Mouse (Mus musculus) cerebellum, adult 2 months (tissue): ENCODE results near the gene Dtnb. TPM values are rescaled to one million over a fixed set of nuclear protein-coding genes. Genes with fewer than 3 reads are reported as not detected.

Experiments used
- DNase-seq, 2 experiments: peaks; one replicate each; pipeline ENCODE4 v3.0.0; 2021
- H3K27ac ChIP-seq: fragments of 200-500 bp; 2 replicates; pipeline ENCODE4 v1.5.1; 2012; ENCODE audit warnings: low read length, control low read depth, inconsistent platforms; ENCODE audit not compliant: insufficient read depth
- H3K27me3 ChIP-seq: fragments of 200-500 bp; 2 replicates; pipeline ENCODE4 v1.6.1; 2012; ENCODE audit warnings: inconsistent platforms, mild to moderate bottlenecking, low read length, moderate library complexity; ENCODE audit not compliant: control insufficient read depth, insufficient read depth
- H3K4me1 ChIP-seq: fragments of 200-500 bp; 2 replicates; pipeline ENCODE4 v1.6.1; 2011; ENCODE audit warnings: low read length; ENCODE audit not compliant: control insufficient read depth, insufficient read depth
- H3K4me3 ChIP-seq: fragments of 200-500 bp; replicated peaks from 2 replicates; pipeline ENCODE3; 2011; ENCODE audit warnings: mild to moderate bottlenecking, low read depth, low read length, control low read depth; ENCODE audit not compliant: insufficient read depth
- CTCF ChIP-seq: fragments of 200-500 bp; IDR thresholded peaks from 2 replicates; pipeline ENCODE4 v1.5.1; 2011; ENCODE audit warnings: low read depth, mild to moderate bottlenecking, control low read depth, low read length, moderate library complexity, borderline replicate concordance; ENCODE audit not compliant: insufficient read depth
- POLR2A ChIP-seq: fragments of 200-500 bp; IDR thresholded peaks from 2 replicates; pipeline ENCODE4 v1.6.1; 2011; ENCODE audit warnings: low read length, control low read depth, borderline replicate concordance; ENCODE audit not compliant: insufficient read depth
- WGBS: fragments of 180-500 bp; shearing (Covaris S2); methylation state at CpG from one replicate; pipeline ENCODE4 v1.1.7; 2018; 5-methylcytosine and 5-hydroxymethylcytosine counted together
- polyA plus RNA-seq: library from polyadenylated mRNA; depleted of rRNA; stranded (reverse); fragments of >200 nt; gene quantifications from 2 replicates; pipeline ENCODE4 v1.2.3, GENCODE M21; 2012

Gene Dtnb
- polyA plus RNA-seq, 1 experiment: 86.6 TPM

DNA sequence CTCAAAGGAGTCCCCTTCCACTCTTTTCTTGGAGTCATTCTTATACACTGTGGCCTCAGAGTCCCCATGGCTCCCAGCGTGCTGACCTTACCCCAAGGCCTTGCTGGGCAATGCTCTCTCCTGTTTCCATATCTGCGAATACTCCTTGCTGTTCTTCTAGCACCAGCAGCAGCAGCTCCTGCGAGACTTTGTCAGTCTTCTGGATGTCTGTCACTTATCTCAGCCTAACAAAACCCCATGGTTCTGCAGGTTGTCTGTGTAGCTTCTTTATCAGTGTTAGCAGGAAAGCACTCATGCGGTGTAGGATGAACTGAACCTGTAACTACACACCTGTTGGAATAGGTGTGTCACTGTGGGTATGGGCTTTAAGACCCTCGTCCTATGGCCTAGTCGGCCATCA is 11.1 kb upstream of the Dtnb start:
- 90% methylated on average over 6 of the region's 6 CpGs for WGBS
- H3K4me3 ChIP-seq: no peak overlapping the region
- no peak for DNase-seq
- H3K4me1 ChIP-seq: no peaks in the 10 kb centered on the region
- TF ChIP-seq CTCF: no peak
- TF ChIP-seq POLR2A: no peak
- no peaks in the 10 kb centered on the region for H3K27me3 ChIP-seq
- H3K27ac ChIP-seq: no peak overlapping the region

DNA sequence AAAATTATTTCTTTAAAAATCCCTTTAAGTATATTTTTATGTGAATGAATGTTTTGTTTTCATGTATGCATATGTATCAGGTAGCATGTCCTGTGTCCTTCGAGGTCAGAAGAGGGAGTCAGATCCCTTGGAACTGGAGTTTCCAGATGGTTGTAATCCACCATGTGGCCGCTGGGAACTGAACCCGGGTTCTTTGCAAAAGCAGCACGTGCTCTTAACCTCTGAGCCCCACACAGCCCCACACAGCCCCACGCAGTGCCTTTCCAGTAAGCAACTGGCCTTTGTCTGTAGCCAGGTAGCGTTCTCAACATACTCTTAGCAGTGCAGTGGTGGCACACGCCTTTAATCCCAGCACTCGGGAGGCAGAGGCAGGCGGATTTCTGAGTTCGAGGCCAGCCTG is 9.4 kb upstream of the Dtnb start:
- TF ChIP-seq CTCF (no peak), POLR2A (no peak)
- no peak overlapping the region for H3K27ac ChIP-seq
- H3K27me3 ChIP-seq: no peaks in the 10 kb centered on the region
- no peak for DNase-seq
- WGBS: 93% methylated on average over 10 of the region's 10 CpGs
- no peak overlapping the region for H3K4me3 ChIP-seq
- H3K4me1 ChIP-seq: no peaks in the 10 kb centered on the region

DNA sequence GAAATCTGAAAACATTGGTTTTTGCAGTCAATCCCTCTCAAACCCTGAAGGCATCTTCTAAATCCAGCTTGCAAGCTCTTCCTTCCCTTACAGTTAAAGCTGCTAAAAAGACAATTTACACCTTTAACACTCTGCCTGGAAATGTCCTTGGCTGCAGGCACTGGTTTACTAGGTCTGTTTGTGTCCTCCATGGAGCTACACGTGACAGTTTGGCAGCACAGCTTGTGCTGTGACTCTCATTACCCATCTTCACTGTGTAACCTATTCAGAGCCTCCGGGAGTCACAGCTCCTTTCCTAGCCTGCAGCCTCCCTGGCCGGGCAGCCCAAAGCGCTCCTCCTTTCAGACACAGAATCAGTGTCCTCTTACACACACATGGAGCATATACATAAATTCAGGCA is 8.5 kb upstream of the Dtnb start:
- Histone ChIP-seq H3K27me3 (no peaks in the 10 kb centered on the region), H3K4me1 (no peaks in the 10 kb centered on the region), H3K27ac (no peak overlapping the region), H3K4me3 (no peak overlapping the region)
- peak in 1 of 2 experiments; percentile 15 for DNase-seq
- TF ChIP-seq CTCF (no peak), POLR2A (no peak)
- 54% methylated on average over 4 of the region's 4 CpGs for WGBS

DNA sequence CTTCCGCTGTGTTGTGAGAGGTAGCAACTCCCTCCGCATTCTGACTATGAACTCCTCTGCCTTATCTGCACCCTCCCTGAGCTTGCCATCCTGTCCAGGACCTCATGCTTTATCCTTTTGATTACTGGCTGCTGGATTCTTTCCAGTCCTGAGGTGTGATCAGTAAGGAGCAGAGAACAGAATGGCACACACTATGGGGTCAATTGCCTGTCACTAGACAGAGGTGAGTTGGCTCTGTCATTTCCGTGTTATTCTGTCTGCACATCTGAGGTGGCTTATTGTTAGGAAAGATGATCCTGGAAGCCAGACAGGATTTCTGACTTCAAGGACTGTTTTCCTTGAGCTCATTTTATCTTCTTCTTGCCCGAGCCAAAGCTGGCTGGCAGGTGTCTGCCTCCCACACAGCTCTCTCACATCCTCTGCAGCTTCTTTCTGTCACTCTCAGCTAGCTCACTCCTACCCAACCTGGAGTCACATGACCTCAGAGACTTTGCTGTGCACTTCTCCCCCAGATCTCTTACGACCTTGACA is 3.7 kb upstream of the Dtnb start:
- Histone ChIP-seq H3K27me3 (no peaks in the 10 kb centered on the region), H3K4me3 (no peak overlapping the region), H3K4me1 (peaks cover 2% of the 10 kb centered on the region; the same call in 1 of the 2 replicates), H3K27ac (no peak overlapping the region)
- 50% methylated on average over 5 of the region's 5 CpGs for WGBS
- DNase-seq: no peak
- TF ChIP-seq POLR2A (no peak), CTCF (no peak)

DNA sequence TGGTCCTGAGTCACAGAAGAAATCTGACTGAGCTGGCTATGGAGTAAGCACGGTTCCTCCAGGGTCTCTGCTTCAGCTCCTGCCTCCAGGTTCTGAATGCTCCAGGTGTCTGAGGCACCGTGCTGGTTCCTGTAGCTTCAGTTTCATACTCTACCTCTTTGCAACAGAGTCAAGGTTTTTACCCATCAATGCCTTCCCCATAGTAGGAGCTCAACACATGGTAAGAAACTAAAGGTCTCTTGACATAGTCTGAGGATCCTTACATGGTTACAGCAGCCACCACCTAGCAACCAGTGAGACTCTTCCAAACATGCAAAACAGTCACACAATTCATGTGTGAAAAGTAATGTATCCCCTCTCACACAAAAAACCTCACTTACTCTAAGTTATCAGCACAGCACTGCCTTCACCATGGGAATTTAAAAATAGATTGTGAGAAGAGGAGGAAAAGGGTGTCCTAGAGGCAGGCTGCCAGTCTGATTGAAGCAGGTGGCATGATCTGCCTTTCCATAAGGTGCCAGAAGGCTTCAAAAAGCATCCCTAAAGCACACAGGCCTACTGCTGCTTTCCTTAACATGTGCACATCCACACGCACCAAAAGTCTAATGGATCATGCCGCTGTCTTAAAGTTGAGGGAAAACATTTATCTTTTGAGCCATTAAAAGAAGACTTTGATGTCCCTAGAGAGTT is 1.3 kb upstream of the Dtnb start:
- WGBS: 59% methylated on average over 4 of the region's 4 CpGs
- peak in 1 of 2 experiments; percentile 33 for DNase-seq
- no peak for TF ChIP-seq POLR2A
- no peak for TF ChIP-seq CTCF
- H3K4me3 ChIP-seq: no peak overlapping the region
- H3K27me3 ChIP-seq: no peaks in the 10 kb centered on the region
- H3K27ac ChIP-seq: no peak overlapping the region
- H3K4me1 ChIP-seq: peaks cover 6% of the 10 kb centered on the region; the same call in 1 of the 2 replicates

DNA sequence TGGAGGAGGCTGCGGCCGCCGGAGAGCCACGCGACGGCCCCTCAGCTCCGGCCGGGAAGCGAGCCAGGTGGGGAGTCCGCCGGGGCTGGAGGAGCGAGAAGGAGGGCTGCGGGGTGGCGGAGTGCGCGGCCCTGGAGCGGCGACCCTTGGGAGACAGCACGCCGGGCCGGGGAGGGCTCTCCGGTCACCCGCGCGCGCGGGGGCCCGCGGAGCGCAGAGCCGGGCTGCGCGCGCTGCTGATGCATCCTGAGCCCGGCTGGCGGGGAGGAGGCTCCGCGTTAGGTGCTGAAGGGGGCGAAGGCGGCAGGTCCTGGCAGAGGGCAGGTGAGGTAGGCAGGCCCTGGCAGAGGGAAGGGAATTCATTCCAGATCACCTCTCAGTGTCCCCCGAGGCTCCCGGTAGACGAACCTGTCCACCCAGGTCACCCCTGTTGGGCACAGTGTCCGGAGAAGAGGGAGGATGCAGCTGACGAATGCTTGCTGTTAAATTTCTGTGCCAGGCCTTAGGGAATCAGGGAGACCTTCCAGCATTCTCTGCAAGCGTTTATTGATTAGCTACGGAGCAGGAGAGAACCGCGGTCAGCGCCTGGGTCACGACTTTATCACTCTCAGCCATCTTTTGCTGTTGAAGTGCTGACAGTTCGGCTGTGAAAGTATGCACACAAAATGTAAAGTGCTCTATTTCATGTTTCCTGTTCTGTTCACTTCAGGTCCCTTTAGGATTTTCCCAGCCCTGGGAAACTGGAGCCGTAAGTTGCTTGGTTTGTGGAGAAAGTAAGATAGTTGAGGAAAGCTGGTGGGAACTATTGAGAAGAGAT is 608 bp downstream of the Dtnb start:
- Histone ChIP-seq H3K27ac (peak overlapping the region; percentile 90), H3K27me3 (no peaks in the 10 kb centered on the region), H3K4me1 (peaks cover 9% of the 10 kb centered on the region), H3K4me3 (peak overlapping the region; percentile 92)
- DNase-seq: peak; percentile 80 to 81
- TF ChIP-seq POLR2A: no peak
- no peak for TF ChIP-seq CTCF
- WGBS: 1% methylated on average over 53 of the region's 53 CpGs

DNA sequence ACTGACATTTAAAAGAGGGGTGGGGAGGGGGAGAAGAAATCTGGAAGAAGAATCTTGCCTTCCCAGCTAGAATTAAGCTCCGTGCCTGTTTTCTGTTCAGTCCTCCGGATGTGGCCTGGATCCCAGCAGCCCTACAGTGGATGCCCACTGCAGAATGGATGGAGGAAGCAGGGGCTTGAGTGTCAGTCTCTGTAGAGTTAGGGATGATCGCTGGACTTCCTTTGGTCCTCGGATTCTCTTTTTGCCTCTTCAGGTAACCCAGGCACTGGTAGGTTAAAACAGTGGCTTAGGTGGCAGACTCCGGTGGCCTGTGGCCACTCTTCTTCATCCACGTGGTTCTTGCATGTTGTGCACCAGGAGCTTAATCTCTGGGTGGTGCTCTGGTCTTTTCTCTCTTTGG is 1.2 kb downstream of the Dtnb start:
- TF ChIP-seq CTCF (no peak), POLR2A (no peak)
- Histone ChIP-seq H3K4me1 (peaks cover 9% of the 10 kb centered on the region), H3K4me3 (peak overlapping the region; percentile 92), H3K27ac (no peak overlapping the region; the same call in 1 of the 2 replicates), H3K27me3 (no peaks in the 10 kb centered on the region)
- DNase-seq: peak; percentile 18 to 23
- WGBS: 8% methylated on average over 6 of the region's 6 CpGs
